Mouse (Mus musculus): Measurements from ENCODE around the gene Lrrc36. TPM values are rescaled to one million over a fixed set of nuclear protein-coding genes. Genes with fewer than 3 reads are reported as not detected.

Lrrc36 gene
- polyA plus RNA-seq, 1 experiment from 2014 or later = 0.07 TPM

- WGBS = 81% methylated on average over 2 of the region's 2 CpGs
- H3K4me2 ChIP-seq (ENCODE audit: low read depth, low read length) = no peak overlapping the region
- no peaks in the 10 kb centered on the region for H3K36me3 ChIP-seq (ENCODE audit: control insufficient read depth, insufficient read depth, low read length)
- no peak overlapping the region for H3K9ac ChIP-seq (ENCODE audit: low read depth, low read length)
- ATAC-seq = no peak
- H3K27me3 ChIP-seq (replicated peaks; ENCODE audit: control insufficient read depth, insufficient read depth, low read length) = no peaks in the 10 kb centered on the region
- no peaks in the 10 kb centered on the region for H3K9me3 ChIP-seq (ENCODE audit: control insufficient read depth, low read length)
- H3K4me1 ChIP-seq (ENCODE audit: control insufficient read depth, insufficient read depth, low read length) = no peaks in the 10 kb centered on the region
- H3K4me3 ChIP-seq (ENCODE audit: low read length) = no peak overlapping the region
- H3K27ac ChIP-seq (ENCODE audit: low read length) = no peak overlapping the region
Observed at GRCm38 (mm10) chr8:105418992-105419391, 5.6 kb downstream of the Lrrc36 start.

GRCm38 (mm10) chr8:105419800-105420199, 6.4 kb downstream of the Lrrc36 start:
- no peak for ATAC-seq
- H3K9ac ChIP-seq (ENCODE audit: low read depth, low read length) = no peak overlapping the region
- no peak overlapping the region for H3K4me3 ChIP-seq (ENCODE audit: low read length)
- H3K36me3 ChIP-seq (ENCODE audit: control insufficient read depth, insufficient read depth, low read length) = no peaks in the 10 kb centered on the region
- WGBS = 72% methylated on average over 4 of the region's 4 CpGs
- H3K4me1 ChIP-seq (ENCODE audit: control insufficient read depth, insufficient read depth, low read length) = no peaks in the 10 kb centered on the region
- no peak overlapping the region for H3K4me2 ChIP-seq (ENCODE audit: low read depth, low read length)
- no peak overlapping the region for H3K27ac ChIP-seq (ENCODE audit: low read length)
- H3K27me3 ChIP-seq (replicated peaks; ENCODE audit: control insufficient read depth, insufficient read depth, low read length) = no peaks in the 10 kb centered on the region
- H3K9me3 ChIP-seq (ENCODE audit: control insufficient read depth, low read length) = no peaks in the 10 kb centered on the region

GRCm38 (mm10) chr8:105422006-105422405, 8.6 kb downstream of the Lrrc36 start:
- H3K4me2 ChIP-seq (ENCODE audit: low read depth, low read length) = no peak overlapping the region
- no peaks in the 10 kb centered on the region for H3K9me3 ChIP-seq (ENCODE audit: control insufficient read depth, low read length)
- no peak overlapping the region for H3K9ac ChIP-seq (ENCODE audit: low read depth, low read length)
- 76% methylated on average over 1 of the region's 1 CpGs for WGBS
- H3K4me1 ChIP-seq (ENCODE audit: control insufficient read depth, insufficient read depth, low read length) = no peaks in the 10 kb centered on the region
- ATAC-seq = no peak
- H3K36me3 ChIP-seq (ENCODE audit: control insufficient read depth, insufficient read depth, low read length) = no peaks in the 10 kb centered on the region
- no peak overlapping the region for H3K27ac ChIP-seq (ENCODE audit: low read length)
- no peak overlapping the region for H3K4me3 ChIP-seq (ENCODE audit: low read length)
- H3K27me3 ChIP-seq (replicated peaks; ENCODE audit: control insufficient read depth, insufficient read depth, low read length) = no peaks in the 10 kb centered on the region

DNA sequence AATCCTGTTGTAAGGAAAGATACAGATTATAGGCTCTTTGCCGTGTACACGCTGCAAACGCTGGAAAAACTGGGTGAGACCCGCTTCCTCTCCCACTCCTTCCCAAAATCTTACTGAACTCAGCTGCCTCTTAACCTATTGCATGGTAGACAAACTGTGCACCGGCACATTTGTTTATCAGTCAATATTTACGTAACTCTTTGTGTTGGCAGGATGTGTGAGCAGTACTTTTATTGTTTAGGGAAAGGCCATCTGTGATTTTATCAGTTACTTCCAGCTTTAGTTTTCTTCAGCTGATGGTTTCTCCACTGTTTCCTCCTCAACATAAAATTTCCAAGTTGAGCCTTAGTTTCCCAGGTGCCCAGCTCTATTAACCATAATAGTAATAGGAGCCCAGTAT, 13.5 kb downstream of the Lrrc36 start:
- no peaks in the 10 kb centered on the region for H3K9me3 ChIP-seq (ENCODE audit: control insufficient read depth, low read length)
- no peak overlapping the region for H3K9ac ChIP-seq (ENCODE audit: low read depth, low read length)
- WGBS = 47% methylated on average over 6 of the region's 6 CpGs
- H3K27ac ChIP-seq (ENCODE audit: low read length) = no peak overlapping the region
- no peaks in the 10 kb centered on the region for H3K36me3 ChIP-seq (ENCODE audit: control insufficient read depth, insufficient read depth, low read length)
- H3K4me2 ChIP-seq (ENCODE audit: low read depth, low read length) = no peak overlapping the region
- H3K4me3 ChIP-seq (ENCODE audit: low read length) = no peak overlapping the region
- no peak for ATAC-seq
- no peaks in the 10 kb centered on the region for H3K27me3 ChIP-seq (replicated peaks; ENCODE audit: control insufficient read depth, insufficient read depth, low read length)
- H3K4me1 ChIP-seq (ENCODE audit: control insufficient read depth, insufficient read depth, low read length) = no peaks in the 10 kb centered on the region

- ATAC-seq = no peak
- Histone ChIP-seq H3K36me3 (ENCODE audit: control insufficient read depth, insufficient read depth, low read length) (no peaks in the 10 kb centered on the region), H3K9ac (ENCODE audit: low read depth, low read length) (no peak overlapping the region), H3K27me3 (replicated peaks; ENCODE audit: control insufficient read depth, insufficient read depth, low read length) (no peaks in the 10 kb centered on the region), H3K27ac (ENCODE audit: low read length) (no peak overlapping the region), H3K4me1 (ENCODE audit: control insufficient read depth, insufficient read depth, low read length) (no peaks in the 10 kb centered on the region), H3K9me3 (ENCODE audit: control insufficient read depth, low read length) (no peaks in the 10 kb centered on the region), H3K4me2 (ENCODE audit: low read depth, low read length) (no peak overlapping the region), H3K4me3 (ENCODE audit: low read length) (no peak overlapping the region)
- 57% methylated on average over 7 of the region's 7 CpGs for WGBS
Observed at GRCm38 (mm10) chr8:105431743-105432515, 18.6 kb downstream of the Lrrc36 start.

- Histone ChIP-seq H3K4me2 (ENCODE audit: low read depth, low read length) (no peak overlapping the region), H3K27me3 (replicated peaks; ENCODE audit: control insufficient read depth, insufficient read depth, low read length) (no peaks in the 10 kb centered on the region), H3K27ac (ENCODE audit: low read length) (no peak overlapping the region), H3K4me1 (ENCODE audit: control insufficient read depth, insufficient read depth, low read length) (no peaks in the 10 kb centered on the region), H3K36me3 (ENCODE audit: control insufficient read depth, insufficient read depth, low read length) (no peaks in the 10 kb centered on the region), H3K4me3 (ENCODE audit: low read length) (no peak overlapping the region), H3K9me3 (ENCODE audit: control insufficient read depth, low read length) (no peaks in the 10 kb centered on the region), H3K9ac (ENCODE audit: low read depth, low read length) (no peak overlapping the region)
- 56% methylated on average over 6 of the region's 6 CpGs for WGBS
- ATAC-seq = no peak
Observed at GRCm38 (mm10) chr8:105433021-105433420, 19.6 kb downstream of the Lrrc36 start.

DNA sequence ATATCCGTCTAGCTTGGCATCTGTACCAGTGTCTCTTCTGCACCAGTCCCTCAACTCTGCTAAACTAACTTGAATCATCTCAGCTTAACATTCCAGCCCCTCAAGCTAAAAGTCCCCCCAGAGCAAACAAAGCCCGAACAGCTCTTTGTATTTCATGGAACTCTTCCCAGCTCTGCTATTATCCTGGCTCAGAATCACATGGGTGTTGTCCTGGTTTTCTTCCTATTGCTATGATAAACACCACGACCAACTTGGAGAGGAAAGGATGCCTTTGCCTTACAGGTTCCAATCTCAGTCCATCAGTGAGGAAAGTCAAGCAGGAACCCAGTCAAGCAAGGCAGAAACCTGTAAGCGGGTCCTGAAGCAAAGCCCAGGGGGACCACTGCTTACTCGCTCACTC, 20.1 kb downstream of the Lrrc36 start:
- WGBS = 50% methylated on average over 5 of the region's 5 CpGs
- ATAC-seq = no peak
- Histone ChIP-seq H3K4me2 (ENCODE audit: low read depth, low read length) (no peak overlapping the region), H3K4me3 (ENCODE audit: low read length) (no peak overlapping the region), H3K4me1 (ENCODE audit: control insufficient read depth, insufficient read depth, low read length) (no peaks in the 10 kb centered on the region), H3K27ac (ENCODE audit: low read length) (no peak overlapping the region), H3K27me3 (replicated peaks; ENCODE audit: control insufficient read depth, insufficient read depth, low read length) (no peaks in the 10 kb centered on the region), H3K9ac (ENCODE audit: low read depth, low read length) (no peak overlapping the region), H3K9me3 (ENCODE audit: control insufficient read depth, low read length) (no peaks in the 10 kb centered on the region), H3K36me3 (ENCODE audit: control insufficient read depth, insufficient read depth, low read length) (no peaks in the 10 kb centered on the region)

- no peak for ATAC-seq
- Histone ChIP-seq H3K9ac (ENCODE audit: low read depth, low read length) (no peak overlapping the region), H3K36me3 (ENCODE audit: control insufficient read depth, insufficient read depth, low read length) (no peaks in the 10 kb centered on the region), H3K9me3 (ENCODE audit: control insufficient read depth, low read length) (no peaks in the 10 kb centered on the region), H3K4me1 (ENCODE audit: control insufficient read depth, insufficient read depth, low read length) (no peaks in the 10 kb centered on the region), H3K27ac (ENCODE audit: low read length) (no peak overlapping the region), H3K4me2 (ENCODE audit: low read depth, low read length) (no peak overlapping the region), H3K4me3 (ENCODE audit: low read length) (no peak overlapping the region), H3K27me3 (replicated peaks; ENCODE audit: control insufficient read depth, insufficient read depth, low read length) (no peaks in the 10 kb centered on the region)
- WGBS = 59% methylated on average over 5 of the region's 5 CpGs
Observed at GRCm38 (mm10) chr8:105434136-105434535, 20.8 kb downstream of the Lrrc36 start.

DNA sequence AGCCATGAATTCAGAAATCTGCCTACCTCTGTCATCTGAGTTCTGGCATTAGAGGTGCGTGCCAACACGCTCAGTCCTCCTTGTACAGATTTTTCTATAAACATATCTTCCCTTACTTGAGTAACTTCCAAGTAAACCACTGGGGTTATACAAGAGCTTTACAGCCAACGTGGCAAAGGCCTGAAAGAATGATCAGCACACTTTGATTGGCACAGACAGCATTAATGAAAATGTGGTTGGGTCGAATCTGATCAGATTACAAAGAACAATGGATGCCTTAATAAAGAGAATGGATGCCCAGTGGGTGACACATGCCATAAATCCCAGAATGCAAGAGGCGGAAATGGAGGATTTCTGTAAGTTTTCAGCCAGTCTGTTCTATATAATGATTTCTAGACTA, 22.8 kb downstream of the Lrrc36 start:
- H3K4me1 ChIP-seq (ENCODE audit: control insufficient read depth, insufficient read depth, low read length) = no peaks in the 10 kb centered on the region
- no peaks in the 10 kb centered on the region for H3K27me3 ChIP-seq (replicated peaks; ENCODE audit: control insufficient read depth, insufficient read depth, low read length)
- 69% methylated on average over 5 of the region's 5 CpGs for WGBS
- no peak for ATAC-seq
- H3K27ac ChIP-seq (ENCODE audit: low read length) = no peak overlapping the region
- no peaks in the 10 kb centered on the region for H3K9me3 ChIP-seq (ENCODE audit: control insufficient read depth, low read length)
- H3K4me2 ChIP-seq (ENCODE audit: low read depth, low read length) = no peak overlapping the region
- H3K9ac ChIP-seq (ENCODE audit: low read depth, low read length) = no peak overlapping the region
- H3K4me3 ChIP-seq (ENCODE audit: low read length) = no peak overlapping the region
- no peaks in the 10 kb centered on the region for H3K36me3 ChIP-seq (ENCODE audit: control insufficient read depth, insufficient read depth, low read length)
